Mouse (Mus musculus) MEL-GATA-1-ER (cell line): ENCODE data around the gene Naa20.
"Not testable (repeated sequence)": the region's sequence is repeated elsewhere in the genome, so short reads cannot be mapped to it uniquely, and the experiment has no call there.

Experiments
- DNase-seq: peaks from one replicate; pipeline ENCODE4 v3.0.0-alpha.2; 2012; ENCODE audit warnings: low read depth; ENCODE audit errors: extremely low read depth

Gene Naa20

DNA sequence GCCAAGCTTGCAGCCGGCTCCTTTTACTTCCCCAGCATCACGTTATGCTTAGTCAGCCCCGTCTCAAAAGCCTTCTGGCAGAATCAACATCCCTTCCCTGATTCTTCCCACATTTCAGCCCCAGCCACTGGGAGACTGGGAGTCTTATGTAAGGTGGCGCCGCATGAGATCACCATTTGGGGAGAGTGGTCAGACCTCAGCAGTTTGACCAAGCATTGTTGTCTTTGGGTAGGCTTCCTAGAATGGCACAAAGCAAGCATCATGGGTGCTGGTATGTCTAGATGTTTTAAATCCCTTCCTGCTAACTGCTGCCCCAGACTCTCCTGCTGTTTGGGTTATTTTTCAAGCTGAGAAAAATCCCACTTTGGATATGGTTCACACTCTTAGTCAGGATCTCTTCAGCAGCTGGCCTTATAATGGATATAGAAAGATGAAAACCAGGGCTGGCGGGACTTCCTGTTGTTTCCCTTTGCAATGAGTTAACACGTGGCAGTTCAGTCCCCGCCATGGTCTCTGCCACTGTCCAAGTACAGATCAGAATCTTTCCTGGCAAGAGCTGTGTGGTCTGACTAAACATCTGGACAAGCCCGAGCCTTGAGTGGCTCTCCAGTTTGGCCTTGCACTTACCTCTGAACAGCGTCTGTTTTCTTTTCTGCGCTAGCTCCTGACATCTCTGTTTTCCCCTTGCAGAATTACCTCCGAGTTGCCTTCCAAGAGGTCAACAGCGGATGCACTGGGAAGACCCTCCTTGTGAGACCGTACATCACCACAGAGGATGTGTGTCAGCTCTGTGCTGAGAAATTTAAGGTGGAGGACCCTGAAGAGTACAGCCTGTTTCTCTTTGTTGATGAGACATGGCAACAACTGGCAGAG, 16.8 kb upstream of the Naa20 start:
- no peak for DNase-seq

DNA sequence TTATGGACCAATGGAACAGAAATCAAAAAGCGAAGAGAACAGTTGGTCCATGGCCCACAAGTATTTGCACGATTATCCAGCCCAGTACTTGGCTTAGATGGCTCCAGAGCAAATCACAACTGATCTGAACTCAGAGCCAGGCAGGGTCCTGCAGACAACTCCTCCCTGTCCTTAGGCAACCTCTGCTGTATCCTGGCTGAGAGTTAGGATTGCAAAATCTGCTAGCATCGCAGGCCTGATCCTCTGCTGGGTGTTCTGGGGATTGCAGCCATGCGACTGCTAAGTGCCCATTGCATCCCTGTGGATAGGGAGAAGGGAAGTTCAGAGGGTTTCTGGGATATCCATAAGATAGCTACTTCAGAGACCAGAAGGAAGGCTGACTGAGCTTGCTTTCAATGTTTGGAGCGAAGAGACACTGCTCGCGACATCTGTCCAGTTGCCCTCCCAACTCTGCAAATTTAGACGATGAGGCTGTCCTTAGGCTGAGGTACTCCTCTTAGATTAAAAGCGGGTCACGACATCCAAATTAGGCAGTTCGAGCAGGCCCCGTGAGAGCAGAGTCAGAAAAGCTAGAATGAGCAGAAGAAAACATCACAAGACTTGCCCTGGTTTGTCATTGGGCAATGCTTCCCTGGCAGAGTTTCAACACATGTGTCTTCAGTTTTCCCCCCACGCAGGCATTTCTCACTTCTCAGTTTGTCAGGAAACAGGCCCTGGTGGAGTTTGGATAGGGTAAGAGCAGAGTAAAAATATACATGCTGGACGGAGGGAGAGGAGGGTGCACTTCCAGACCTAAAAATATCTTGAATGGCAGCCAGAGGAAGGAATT, 13.7 kb upstream of the Naa20 start:
- no peak for DNase-seq

DNA sequence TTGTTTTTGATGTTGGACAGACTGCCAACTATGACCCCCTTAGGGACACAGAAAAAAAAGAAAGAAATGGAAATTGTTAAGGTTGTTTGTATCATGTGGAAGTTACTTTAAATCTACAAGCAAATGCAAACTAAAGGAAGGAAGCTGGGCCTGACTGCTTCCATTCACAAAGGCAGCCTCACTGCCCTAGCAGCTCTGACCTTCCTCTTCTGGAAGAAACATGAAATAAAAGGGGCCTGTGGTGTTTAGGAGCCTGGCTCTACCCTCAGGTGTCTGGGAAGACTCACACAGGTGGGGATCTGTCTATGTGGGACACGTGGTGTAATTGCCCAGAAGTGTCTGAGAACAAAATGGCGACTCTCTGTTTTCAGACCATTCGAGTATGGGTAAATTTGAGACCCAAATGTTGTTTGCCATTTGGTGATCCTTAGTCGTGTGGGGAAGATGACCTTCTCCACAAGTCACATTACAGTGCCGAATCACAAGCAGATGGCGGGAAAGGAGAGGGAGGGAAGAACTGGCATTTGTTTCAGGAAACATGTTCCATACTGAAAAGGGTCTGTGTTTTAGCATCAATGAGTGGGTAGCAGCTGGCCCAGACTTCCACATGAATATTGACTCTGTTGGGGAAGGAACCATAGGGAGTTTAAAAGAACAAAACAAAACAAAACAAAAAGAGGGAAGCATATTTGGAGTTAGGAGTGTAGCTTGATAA, 13.0 kb upstream of the Naa20 start:
- no peak for DNase-seq

DNA sequence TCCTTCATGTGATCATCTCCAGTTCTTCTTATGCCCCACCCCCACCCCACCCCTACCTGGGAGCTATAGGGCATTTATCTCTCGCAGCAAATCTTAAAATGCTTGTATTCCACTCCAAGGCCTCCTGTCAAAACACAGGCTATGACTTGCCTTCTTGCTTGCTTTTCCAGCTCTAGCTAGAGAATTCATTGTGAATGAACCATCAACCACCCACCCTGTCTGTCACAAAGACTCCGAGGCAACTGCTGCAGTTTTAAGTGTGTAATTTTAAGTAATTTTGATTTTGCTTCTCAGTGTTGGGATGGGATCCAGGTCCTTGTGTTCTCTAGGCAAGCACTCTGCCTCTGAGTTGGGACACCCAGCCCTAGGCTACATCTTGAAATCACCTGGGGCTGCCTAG, 11.3 kb upstream of the Naa20 start:
- no peak for DNase-seq

DNA sequence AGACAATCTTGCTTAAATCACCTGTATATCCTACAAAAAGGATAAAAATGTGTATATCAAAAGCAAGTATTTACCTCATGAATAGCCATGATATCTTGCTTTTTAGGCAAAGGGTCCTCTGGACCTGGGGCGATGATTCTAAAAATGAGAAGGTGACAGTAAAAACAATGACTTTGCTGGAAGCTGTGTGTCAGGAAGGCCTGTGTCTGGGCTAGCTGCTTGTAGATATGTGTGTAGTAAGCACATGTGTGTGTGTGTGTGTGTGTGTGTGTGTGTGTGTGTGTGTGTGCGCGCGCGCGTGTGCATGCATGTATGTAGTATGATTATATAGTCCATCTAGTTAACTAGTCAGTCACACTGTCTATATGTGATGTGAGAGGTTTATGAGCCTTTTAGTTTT, 8.1 kb upstream of the Naa20 start:
- no peak for DNase-seq

DNA sequence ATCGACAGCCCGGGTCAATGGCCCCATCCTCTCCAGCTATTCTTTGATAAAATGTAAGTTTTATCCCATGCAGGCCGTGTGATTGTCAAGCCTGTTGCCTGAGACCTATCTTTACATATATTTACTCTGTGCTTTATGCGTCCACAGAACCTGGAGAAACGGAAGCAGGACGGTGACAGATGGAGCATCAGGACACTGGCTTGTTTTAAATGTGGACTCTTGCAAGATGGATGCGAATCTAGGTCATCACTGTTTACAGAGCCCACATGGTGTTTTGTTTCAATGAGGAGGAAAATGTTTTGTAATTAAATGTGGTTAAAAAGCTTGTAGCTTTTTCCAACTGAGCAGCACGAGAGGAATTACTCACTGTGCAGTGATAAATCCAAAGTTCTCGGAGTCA, 3.8 kb upstream of the Naa20 start:
- DNase-seq, result no peak

DNA sequence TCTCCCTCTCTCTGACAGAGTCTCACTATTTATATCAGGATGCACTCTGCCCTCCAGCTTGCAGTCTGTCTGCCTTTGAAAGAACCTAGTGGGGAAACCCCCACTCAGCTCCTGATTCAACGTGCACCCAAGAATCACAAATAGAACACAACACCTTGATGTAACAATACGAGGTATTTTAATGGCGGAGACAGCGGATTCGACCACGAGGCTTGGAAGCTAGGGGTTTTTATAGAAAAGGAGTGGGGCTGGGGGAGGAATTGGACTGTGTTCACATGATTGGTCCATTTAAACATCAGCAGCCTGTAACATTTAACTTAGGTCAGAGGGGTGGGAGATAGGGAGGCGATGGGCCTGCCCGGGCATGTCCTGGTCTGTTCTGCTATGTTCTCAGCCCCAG, 1.6 kb upstream of the Naa20 start:
- DNase-seq, result not testable (repeated sequence)

DNA sequence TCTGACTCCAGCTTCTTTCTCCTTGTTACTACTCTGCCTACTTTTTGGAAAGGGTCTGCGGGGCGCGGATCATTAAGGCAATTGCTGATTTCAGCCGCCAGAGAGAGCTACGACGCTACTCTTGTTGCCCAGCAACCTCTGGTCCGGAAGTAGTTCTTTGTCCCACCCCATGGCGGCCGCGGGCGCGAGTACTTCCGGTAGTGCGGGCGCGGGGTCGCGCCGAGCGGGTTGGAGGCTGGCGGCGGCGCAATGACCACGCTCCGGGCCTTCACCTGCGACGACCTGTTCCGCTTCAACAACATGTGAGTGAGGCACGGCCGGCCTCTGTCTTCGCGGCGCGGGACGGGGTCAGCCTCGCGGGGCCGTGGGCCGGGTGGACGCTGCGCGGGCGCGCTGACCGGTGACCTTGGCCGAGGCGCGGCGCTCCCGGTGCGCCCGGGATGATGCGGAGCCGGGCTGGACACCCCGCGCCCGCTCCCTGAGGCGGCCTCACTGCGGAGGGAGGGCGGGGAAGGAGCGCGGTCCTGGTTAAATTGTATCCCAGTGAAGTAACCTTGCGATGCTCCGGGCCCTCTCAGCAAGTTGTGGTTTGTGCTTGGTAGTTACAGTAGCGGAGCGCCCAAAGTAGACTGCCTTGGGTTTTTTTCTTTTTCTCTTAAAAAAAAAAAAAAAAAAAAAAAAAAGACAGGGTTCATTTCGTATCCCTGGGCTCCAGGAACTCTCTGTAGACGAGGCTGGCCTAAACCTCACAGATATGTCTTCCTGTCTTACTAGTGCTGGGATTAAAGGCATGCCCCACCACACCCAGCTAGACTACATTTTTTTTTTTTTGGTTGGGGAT, 1.4 kb downstream of the Naa20 start:
- peak; percentile 60 for DNase-seq

DNA sequence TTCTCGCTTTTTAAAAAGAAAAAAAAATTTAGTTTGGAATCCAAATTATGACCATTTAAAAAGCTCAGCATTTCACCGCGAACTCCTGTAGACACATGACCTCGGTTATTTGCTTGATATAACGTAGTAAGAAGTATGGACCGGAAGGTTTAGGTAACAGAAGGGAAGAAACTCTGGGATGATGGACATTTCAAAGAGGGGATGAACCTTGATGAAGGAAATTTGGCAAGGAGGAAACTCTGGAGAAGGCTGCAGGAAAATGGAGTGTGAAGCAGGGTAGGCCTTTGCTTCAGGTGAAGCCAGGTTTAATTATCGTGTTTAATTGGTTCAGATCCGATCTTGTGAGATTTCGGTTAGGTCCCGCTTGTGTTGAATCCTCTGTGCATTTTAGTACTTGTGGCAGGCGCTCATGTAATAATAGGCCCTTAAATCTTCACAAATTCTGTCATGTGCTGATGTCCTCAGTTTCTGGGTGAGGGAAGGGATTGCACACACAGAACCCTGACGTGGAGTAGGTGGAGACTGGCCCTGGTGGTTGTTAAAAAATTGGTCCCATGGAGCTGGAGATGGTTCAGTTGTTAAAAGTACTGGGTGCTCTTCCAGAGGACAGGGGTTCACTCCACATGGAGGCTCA, 2.2 kb downstream of the Naa20 start:
- no peak for DNase-seq

DNA sequence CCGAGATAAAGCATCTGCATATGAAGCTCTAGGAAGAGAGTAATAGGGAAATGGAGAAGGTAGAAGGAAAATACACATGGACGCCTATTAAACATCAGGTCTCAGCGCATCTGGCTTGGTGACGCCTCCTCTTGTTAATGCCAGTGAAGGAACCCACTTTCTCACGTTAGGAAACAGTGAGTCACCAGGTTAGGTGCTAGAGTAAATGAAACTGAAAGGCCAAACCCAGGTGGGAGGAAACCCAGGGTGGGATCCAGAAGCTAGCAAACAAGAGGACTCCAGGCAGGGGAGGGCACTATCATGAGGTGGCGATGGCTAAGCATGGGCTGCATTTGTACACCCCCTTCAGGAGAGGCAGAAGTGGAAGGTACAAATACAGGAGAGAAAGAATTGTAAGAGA, 3.3 kb downstream of the Naa20 start:
- no peak for DNase-seq

DNA sequence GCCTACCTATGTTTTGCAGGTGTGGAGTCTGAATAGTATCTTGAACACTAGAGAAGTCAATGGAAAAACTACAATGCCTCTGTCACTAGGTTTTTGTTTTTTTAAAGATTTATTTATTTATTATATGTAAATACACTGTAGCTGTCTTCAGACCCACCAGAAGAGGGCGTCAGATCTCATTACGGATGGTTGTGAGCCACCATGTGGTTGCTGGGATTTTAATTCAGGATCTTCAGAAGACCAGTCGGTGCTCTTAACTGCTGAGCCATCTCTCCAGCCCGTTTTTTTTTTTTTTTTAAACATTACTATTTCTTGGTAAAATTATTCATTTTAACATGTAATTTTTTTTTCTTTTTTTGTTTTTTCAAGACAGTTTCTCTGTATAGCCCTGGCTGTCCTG, 4.0 kb downstream of the Naa20 start:
- DNase-seq, result not testable (repeated sequence)

DNA sequence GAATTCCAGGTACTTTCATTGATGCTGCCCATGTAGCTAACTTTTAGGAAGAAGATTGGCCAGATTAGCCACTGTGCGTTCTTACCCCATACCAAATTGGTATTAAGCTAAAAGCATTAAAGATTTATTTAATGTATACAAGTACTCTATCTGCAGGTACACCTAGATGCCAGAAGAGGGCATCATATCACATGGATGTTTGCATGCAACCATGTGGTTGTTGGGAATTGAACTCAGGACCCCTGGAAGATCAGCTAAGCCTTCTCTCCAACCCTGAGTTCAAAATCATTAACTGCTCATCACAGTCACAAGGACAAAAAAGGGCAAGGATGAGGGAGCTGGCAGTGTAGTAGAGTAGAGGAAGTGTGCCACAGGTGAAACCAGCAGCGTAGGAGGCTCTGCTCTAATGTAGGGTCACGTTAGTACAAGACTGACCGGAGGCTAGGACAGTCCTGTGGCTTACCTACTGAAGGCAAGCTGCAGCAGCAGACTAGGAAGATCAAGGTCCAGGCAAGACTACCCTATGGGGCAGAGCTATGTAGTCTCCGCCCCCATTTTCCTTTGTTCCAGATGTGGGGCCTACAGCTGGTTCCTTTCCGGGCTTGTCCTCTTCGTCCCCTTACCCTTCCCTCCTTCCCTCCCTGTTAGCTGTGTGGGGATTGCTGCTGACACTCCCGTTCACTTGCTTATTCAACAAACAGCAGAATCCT, 19.2 kb downstream of the Naa20 start:
- no peak for DNase-seq

DNA sequence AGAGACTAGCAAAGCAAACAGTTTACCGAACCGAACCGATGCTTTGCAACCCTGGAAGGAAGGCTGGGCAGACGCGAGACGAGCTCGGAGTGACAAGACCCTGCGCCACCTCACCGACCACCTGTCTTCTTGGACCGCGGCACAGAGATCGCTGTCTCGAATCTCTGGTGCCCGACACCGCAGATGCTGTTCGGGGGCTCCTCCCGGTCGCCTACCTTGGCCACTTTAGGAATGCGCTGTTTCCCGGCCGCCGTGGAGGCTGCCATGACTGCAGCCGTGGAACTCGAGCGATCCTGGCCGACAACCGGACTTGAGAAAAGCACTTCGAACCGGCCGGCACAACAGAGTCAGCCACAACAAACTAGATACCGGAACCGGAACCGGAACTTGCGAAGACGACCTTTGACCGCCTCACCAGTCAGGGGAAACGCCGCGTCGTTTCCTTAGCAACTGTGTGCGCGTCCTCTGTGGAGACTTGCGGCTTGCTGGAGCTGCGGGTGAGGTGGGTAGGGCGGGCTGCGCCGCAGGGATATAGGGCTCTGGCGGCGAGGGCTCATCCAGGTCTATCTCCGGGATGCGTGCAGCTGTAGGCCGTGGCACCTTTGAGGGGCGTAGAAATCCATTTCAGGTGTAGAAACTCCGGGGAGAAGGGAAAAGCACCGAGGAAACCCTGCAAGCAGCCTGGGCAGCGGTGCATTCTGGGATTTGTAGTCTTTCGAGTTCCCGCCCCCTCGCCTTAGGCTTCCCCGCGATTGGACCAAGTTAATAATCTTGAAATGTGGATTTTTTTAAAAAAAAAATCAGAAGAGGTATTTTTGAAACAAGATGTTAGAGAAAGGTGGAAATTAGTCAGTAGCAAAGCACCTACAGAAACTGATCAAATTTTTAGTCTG, 32.7 kb downstream of the Naa20 start, which contains the start of the genes Cfap61 and Crnkl1:
TSS of gene Cfap61 (plus strand) at position 446 of the 893 bp plus-strand sequence.
TSS of gene Crnkl1 (minus strand) at position 676 of the 893 bp plus-strand sequence.
- peak; percentile 83 for DNase-seq

DNA sequence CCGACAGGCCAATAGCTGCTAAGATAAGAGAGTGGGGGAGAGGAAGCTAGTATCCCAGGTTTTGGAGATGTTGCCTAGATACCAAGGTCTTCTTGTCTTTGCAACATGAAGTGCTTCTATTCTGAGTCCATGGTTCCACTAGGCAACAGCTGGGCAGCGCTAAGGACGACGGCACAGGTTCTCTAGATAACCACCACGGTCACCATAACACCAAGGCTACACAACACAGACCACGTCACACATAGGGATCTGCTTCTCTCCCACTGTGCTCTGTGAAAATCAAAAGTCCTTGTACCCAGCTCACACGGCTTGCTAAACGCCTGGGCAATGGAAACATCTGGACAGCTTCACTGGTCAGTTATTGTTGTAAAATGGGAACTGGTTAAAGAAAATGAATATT, 35.1 kb downstream of the Naa20 start:
- no peak for DNase-seq

DNA sequence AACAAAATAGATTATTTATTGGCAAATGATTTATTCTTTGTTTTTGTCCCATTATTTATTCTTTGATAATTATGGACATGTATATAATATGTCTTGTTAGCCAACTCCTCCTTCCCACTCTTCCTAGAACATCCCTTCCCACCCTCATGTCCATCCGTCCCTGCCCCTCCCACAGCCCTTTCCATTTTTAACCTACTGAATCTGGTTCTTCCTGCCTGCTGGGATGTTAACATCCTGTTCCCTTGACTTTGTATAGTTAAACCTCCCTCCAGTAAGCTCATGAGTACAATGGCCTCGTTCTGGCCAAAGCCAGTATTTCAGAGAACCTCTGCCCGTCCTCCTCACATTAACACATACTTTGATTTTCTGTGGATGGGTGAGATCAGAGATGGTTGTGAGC, 39.5 kb downstream of the Naa20 start:
- no peak for DNase-seq

DNA sequence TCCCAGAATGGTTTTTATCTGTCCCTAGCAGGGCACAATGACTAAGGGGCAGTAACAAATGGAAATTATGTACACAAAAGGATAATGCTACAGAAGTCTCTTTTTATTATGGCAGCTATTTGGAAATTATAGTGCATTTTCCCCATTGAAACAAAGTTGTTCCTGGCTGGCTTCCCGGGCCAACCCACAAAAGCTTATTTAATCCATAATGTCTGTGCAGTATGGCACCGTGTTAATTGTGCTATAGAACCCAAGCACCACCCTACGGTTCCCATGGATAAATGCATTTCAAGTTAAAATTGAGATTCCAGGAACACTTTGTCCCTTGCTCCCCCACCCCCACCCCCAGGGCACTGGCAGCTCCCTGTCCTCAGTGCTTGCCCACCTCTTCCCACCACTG, 42.4 kb downstream of the Naa20 start:
- DNase-seq, result no peak

DNA sequence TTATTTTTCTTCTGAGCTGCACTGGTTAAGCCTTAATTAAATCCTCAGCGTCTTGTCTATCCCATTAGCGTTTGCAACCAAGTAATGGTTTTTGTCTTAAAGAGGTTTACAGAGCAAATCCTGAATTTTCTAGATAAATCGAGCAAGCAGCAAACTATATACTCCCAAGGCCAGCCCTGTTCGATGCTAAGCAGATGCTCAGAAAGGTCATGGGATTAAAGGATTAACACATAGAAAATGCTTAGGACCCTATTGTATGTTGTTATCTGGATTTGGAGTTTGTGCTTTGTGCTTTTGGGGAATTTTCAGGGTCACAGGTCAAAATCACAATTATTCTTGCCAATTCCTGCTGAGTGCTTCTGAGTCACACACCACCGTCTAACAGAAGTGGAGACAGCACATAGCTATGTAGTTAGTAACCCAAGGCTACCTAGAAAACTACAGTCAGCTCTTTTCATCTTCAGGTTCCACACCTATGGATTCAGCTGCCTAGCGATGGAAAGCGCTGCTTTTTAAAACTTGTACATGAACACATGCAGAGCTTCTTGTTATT, 46.6 kb downstream of the Naa20 start:
- no peak for DNase-seq

DNA sequence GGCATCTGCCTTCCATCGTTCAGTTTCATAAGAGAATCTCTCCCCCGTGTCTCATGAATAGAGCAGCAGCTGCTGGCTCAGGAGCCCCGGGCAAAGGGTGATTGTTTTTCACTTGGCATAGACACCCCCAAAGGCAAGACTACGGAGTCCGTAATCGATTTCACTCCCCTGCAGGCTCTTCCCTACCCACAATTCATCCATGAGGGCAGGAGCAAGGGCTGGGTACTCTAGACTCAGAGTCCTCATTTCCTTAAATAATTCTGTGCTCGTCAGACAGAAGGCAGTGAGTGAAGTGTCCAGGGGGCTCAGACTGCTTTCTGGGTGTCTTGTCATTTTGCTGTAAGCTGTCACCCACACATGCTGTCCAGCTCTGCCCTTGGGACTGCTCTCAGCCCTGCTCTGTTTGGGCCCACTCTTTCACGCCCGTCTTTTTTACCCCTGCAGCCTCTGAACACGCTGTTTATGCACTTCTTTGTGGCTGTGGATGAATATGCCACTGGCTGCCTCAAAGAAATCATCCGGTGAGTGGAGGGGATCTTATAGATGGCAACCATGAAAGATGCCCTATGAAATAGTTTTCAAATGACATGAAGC, 47.7 kb downstream of the Naa20 start:
- no peak for DNase-seq
